Mouse (Mus musculus) midbrain, postnatal 0 days (tissue): ENCODE results near the gene Fam196b. TPM values are rescaled to one million over a fixed set of nuclear protein-coding genes. Genes with fewer than 3 reads are reported as not detected.

Experiments used
- ATAC-seq: fragments of 200-750 bp; cut with Nextera tagmentation; 2 replicates; pipeline ENCODE4 v1.8.0; 2017; ENCODE audit warnings: moderate number of reproducible peaks, mild to moderate bottlenecking, moderate TSS enrichment, moderate library complexity; ENCODE audit not compliant: low FRiP score
- DNase-seq: peaks from one replicate; pipeline ENCODE4 v3.0.0-alpha.2; 2015; ENCODE audit warnings: low spot score
- H3K27ac ChIP-seq: fragments of 300-500 bp; sonication (generic); 2 replicates; pipeline ENCODE4 v1.5.1; 2014; ENCODE audit warnings: low read depth, mild to moderate bottlenecking, low read length, mixed read lengths
- H3K27me3 ChIP-seq: fragments of 300-500 bp; sonication (generic); 2 replicates; pipeline ENCODE4 v1.6.1; 2014; ENCODE audit warnings: low read length, control low read depth, mixed read lengths; ENCODE audit not compliant: insufficient read depth
- H3K36me3 ChIP-seq: fragments of 300-500 bp; sonication (generic); 2 replicates; pipeline ENCODE4 v1.6.1; 2014; ENCODE audit warnings: low read length, control low read depth, mixed read lengths; ENCODE audit not compliant: insufficient read depth
- H3K4me1 ChIP-seq: fragments of 300-500 bp; sonication (generic); 2 replicates; pipeline ENCODE4 v1.6.1; 2014; ENCODE audit warnings: mild to moderate bottlenecking, control low read depth, antibody characterized with exemption, low read length, mixed read lengths; ENCODE audit not compliant: insufficient read depth
- H3K4me2 ChIP-seq: fragments of 300-500 bp; sonication (generic); 2 replicates; pipeline ENCODE4 v1.6.1; 2014; ENCODE audit warnings: low read depth, mild to moderate bottlenecking, low read length, mixed read lengths; ENCODE audit not compliant: poor library complexity, severe bottlenecking
- H3K4me3 ChIP-seq: fragments of 300-500 bp; sonication (generic); 2 replicates; pipeline ENCODE4 v1.5.1; 2014; ENCODE audit warnings: low read depth, mild to moderate bottlenecking, low read length, moderate library complexity
- H3K9ac ChIP-seq: fragments of 300-500 bp; sonication (generic); replicated peaks from 2 replicates; pipeline ENCODE4 v1.6.1; 2014; ENCODE audit warnings: mild to moderate bottlenecking, low read length, moderate library complexity, mixed read lengths; ENCODE audit not compliant: poor library complexity, severe bottlenecking
- H3K9me3 ChIP-seq: fragments of 300-500 bp; sonication (generic); 2 replicates; pipeline ENCODE4 v1.6.1; 2016; ENCODE audit warnings: low read length, control low read depth
- CTCF ChIP-seq: IDR thresholded peaks from 2 replicates; pipeline ENCODE4 v1.5.1; 2016; ENCODE audit warnings: antibody characterized with exemption, mild to moderate bottlenecking
- WGBS: fragments of 180-500 bp; shearing (Covaris S2); extraction: QIAGEN DNeasy Blood & Tissue Kit; methylation state at CpG from one replicate; pipeline ENCODE4 v1.1.7; 2014; 5-methylcytosine and 5-hydroxymethylcytosine counted together
- polyA plus RNA-seq: library from polyadenylated mRNA; unstranded; fragments of >200 nt; fragmentation: Nextera tagmentation; extraction: Ambion mirVana; gene quantifications from 2 replicates; pipeline ENCODE4 v1.2.1, GENCODE M21; 2015
- total RNA-seq: library from RNA; depleted of rRNA; stranded (reverse); fragments of >200 nt; gene quantifications from 2 replicates; pipeline ENCODE4 v1.2.3, GENCODE M21; 2014

Fam196b gene
- total and polyA plus RNA-seq, 2 experiments from 2014 or later, result 3.2 to 10.1 TPM

DNA sequence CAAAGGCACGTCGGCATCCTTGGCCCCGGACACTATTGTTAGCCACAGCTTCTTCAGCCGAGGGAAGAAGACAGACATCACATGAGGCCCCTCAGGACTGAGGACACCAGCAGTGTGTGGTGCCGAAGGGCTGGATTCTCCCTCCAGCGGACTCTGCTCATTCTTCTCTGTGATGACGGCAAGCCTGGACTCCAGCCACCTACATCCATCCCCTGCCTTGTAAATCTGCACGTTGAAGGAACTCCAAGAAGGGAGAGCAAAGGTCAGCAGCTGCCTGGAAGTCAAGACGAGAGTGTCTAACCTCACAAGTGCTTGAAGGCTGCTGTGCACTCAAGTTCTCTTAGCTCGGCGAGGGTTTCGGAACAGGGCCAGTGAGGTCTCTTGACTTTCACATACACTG, 40.8 kb downstream of the Fam196b start:
- Histone ChIP-seq H3K9me3 (no peaks in the 10 kb centered on the region), H3K4me3 (no peak overlapping the region), H3K4me2 (no peak overlapping the region), H3K27me3 (no peaks in the 10 kb centered on the region), H3K9ac (no peak overlapping the region), H3K36me3 (no peaks in the 10 kb centered on the region), H3K27ac (no peak overlapping the region), H3K4me1 (peaks cover 5% of the 10 kb centered on the region; the same call in 1 of the 2 replicates)
- ATAC-seq, result peak; percentile 27; the same call in 1 of the 2 replicates
- DNase-seq, result no peak
- TF ChIP-seq CTCF, result no peak
- 71% methylated on average over 12 of the region's 12 CpGs for WGBS

GRCm38 (mm10) chr11:34356109-34356508, 41.5 kb downstream of the Fam196b start:
- H3K27me3 ChIP-seq, result no peaks in the 10 kb centered on the region
- no peak overlapping the region for H3K4me3 ChIP-seq
- H3K9ac ChIP-seq, result no peak overlapping the region
- WGBS, result 42% methylated on average over 2 of the region's 2 CpGs
- ATAC-seq (no peak), DNase-seq (peak; percentile 66)
- H3K27ac ChIP-seq, result no peak overlapping the region
- TF ChIP-seq CTCF, result no peak
- peaks cover 5% of the 10 kb centered on the region; the same call in 1 of the 2 replicates for H3K4me1 ChIP-seq
- H3K36me3 ChIP-seq, result no peaks in the 10 kb centered on the region
- no peak overlapping the region for H3K4me2 ChIP-seq
- no peaks in the 10 kb centered on the region for H3K9me3 ChIP-seq

DNA sequence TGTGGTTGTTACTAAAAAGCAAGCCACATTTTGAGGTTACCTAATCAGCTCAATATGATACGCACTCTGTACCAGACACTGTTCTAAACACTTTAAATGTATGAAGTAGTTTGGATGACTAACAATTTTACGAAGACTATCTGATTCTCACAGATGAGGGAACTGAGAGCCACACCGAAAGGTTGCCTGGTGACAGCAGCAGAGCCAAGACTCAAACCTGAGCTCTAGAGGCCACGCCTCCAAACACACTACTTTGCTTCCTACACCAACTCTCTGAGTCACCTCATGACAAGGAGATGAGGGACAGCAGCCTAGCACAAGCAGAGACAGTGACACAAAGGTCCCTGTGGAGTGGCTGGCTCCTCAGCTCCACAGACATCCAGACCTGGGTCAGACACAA, 57.6 kb downstream of the Fam196b start:
- TF ChIP-seq CTCF, result no peak
- H3K4me2 ChIP-seq, result no peak overlapping the region
- no peaks in the 10 kb centered on the region for H3K27me3 ChIP-seq
- no peak for ATAC-seq
- H3K27ac ChIP-seq, result no peak overlapping the region
- H3K4me1 ChIP-seq, result no peaks in the 10 kb centered on the region; the same call in 1 of the 2 replicates
- no peak for DNase-seq
- H3K9ac ChIP-seq, result no peak overlapping the region
- no peak overlapping the region for H3K4me3 ChIP-seq
- 87% methylated on average over 4 of the region's 4 CpGs for WGBS
- no peaks in the 10 kb centered on the region for H3K36me3 ChIP-seq
- no peaks in the 10 kb centered on the region for H3K9me3 ChIP-seq

DNA sequence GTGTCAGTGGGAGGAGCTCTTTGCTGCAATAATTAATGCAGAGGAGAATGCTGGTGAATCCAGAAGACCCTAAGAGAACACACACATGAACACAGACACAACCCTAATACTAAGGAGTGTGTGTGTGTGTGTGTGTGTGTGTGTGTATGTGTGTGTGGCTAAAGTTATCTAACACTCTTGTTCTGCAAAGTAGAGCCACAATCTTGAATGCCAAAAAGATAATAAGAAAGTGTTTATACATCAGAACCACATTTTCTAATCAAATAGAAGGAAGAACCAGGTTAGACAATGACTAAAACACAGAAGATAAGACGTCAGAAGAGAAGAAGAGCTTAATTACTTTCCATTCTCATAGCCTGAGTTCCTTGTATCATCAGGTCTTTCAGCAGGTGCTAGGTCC, 60.9 kb downstream of the Fam196b start:
- Histone ChIP-seq H3K9ac (no peak overlapping the region), H3K4me2 (no peak overlapping the region), H3K36me3 (no peaks in the 10 kb centered on the region), H3K9me3 (no peaks in the 10 kb centered on the region), H3K27ac (no peak overlapping the region), H3K4me1 (no peaks in the 10 kb centered on the region; the same call in 1 of the 2 replicates), H3K4me3 (no peak overlapping the region), H3K27me3 (no peaks in the 10 kb centered on the region)
- DNase-seq (no peak), ATAC-seq (no peak)
- no peak for TF ChIP-seq CTCF
- WGBS, result 77% methylated on average over 1 of the region's 1 CpGs

- H3K4me3 ChIP-seq, result no peak overlapping the region
- no peak overlapping the region for H3K27ac ChIP-seq
- ATAC-seq, result no peak
- H3K9me3 ChIP-seq, result no peaks in the 10 kb centered on the region
- H3K36me3 ChIP-seq, result no peaks in the 10 kb centered on the region
- no peak overlapping the region for H3K4me2 ChIP-seq
- no peak overlapping the region for H3K9ac ChIP-seq
- peak; percentile 48 for DNase-seq
- TF ChIP-seq CTCF, result no peak
- no peaks in the 10 kb centered on the region; the same call in 1 of the 2 replicates for H3K4me1 ChIP-seq
- H3K27me3 ChIP-seq, result no peaks in the 10 kb centered on the region
- WGBS, result 76% methylated on average over 6 of the region's 6 CpGs
Measured at GRCm38 (mm10) chr11:34377649-34378048, 63.0 kb downstream of the Fam196b start.

DNA sequence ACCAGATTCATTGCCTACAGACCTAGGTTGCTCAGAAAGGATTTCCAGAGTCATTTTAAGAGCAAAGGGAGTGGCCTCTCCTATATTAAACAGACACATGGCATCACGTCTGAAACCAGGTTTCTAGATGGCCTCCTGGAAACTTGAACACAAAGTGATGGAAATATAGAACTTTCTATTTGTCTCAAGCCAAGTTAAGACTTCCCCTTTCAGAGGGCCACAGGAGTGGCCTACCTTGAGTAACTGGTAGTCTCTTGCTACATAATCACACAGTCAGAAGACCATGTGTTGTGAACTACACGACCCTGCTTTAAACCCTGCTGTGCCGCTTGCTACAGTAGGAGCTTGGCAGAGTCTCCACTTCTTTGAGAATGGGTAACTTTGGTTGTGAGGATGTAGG, 68.9 kb downstream of the Fam196b start:
- DNase-seq (no peak), ATAC-seq (no peak)
- Histone ChIP-seq H3K27ac (no peak overlapping the region), H3K27me3 (no peaks in the 10 kb centered on the region), H3K4me2 (no peak overlapping the region), H3K4me1 (no peaks in the 10 kb centered on the region), H3K4me3 (no peak overlapping the region), H3K9me3 (no peaks in the 10 kb centered on the region), H3K9ac (no peak overlapping the region), H3K36me3 (no peaks in the 10 kb centered on the region)
- no peak for TF ChIP-seq CTCF
- WGBS, result 91% methylated on average over 3 of the region's 3 CpGs
